ENCODE assay signal across 14 mouse cellular contexts in genomic region chr13:3372701-3373100, GRCm38 (mm10).
A peak's percentile ranks its signal among the peaks of the same experiment; 100 is the strongest.
DNase-seq lines count a peak whose midpoint lies in the region; ATAC-seq lines count a peak whose summit lies in the region.
"Had no signal": no experiment of that assay in that cellular context is flagged by ENCODE, and none has a peak within 500 bp of the region (broad histone marks: within the 10 kb centered on the region; RNA-seq: fewer than 3 reads in every experiment).

No protein-coding gene starts in this region.

- H3K36me3 ChIP-seq in hindbrain, embryonic 11.5 days (ENCODE audit: control insufficient read depth, insufficient read depth, low read length), result no peaks in the 10 kb centered on the region
- no peaks in the 10 kb centered on the region for H3K36me3 ChIP-seq in hindbrain, embryonic 14.5 days (replicated peaks; ENCODE audit: control insufficient read depth, insufficient read depth)

- ATAC-seq in hindbrain, embryonic 11.5 days (ENCODE audit: low FRiP score), result no peak
- ATAC-seq in hindbrain, embryonic 14.5 days (ENCODE audit: low FRiP score), result no peak
- no peak for ATAC-seq in cerebellum, adult (ENCODE audit: insufficient number of reproducible peaks, low FRiP score, low TSS enrichment)
- ATAC-seq: intestine, embryonic 16.5 days; lung, postnatal 0 days had no signal

- no peaks in the 10 kb centered on the region for H3K9me3 ChIP-seq in hindbrain, embryonic 11.5 days (ENCODE audit: control insufficient read depth, low read length)
- 0 out of 2 replicates have a peak, but pooled peaks cover 2% of the 10 kb centered on the region for H3K9me3 ChIP-seq in hindbrain, embryonic 14.5 days (ENCODE audit: control insufficient read depth, low read length)

- no peaks in the 10 kb centered on the region for H3K4me1 ChIP-seq in hindbrain, embryonic 11.5 days (replicated peaks; ENCODE audit: control insufficient read depth, insufficient read depth, low read length)
- no peaks in the 10 kb centered on the region for H3K4me1 ChIP-seq in hindbrain, embryonic 14.5 days (replicated peaks; ENCODE audit: control insufficient read depth, insufficient read depth, low read length)

- H3K27ac ChIP-seq in hindbrain, embryonic 11.5 days (ENCODE audit: low read depth, low read length), result no peak overlapping the region
- no peak overlapping the region for H3K27ac ChIP-seq in hindbrain, embryonic 14.5 days

- no peak overlapping the region for H3K4me2 ChIP-seq in hindbrain, embryonic 11.5 days (replicated peaks; ENCODE audit: low read depth, low read length)
- H3K4me2 ChIP-seq in hindbrain, embryonic 14.5 days (replicated peaks), result no peak overlapping the region

- H3K27me3 ChIP-seq in hindbrain, embryonic 11.5 days (ENCODE audit: control insufficient read depth, insufficient read depth, low read length), result no peaks in the 10 kb centered on the region
- no peaks in the 10 kb centered on the region for H3K27me3 ChIP-seq in hindbrain, embryonic 14.5 days (ENCODE audit: control insufficient read depth, insufficient read depth, low read length)

- no peak overlapping the region for H3K9ac ChIP-seq in hindbrain, embryonic 11.5 days (ENCODE audit: low read depth, low read length)
- no peak overlapping the region for H3K9ac ChIP-seq in hindbrain, embryonic 14.5 days

- H3K4me3 ChIP-seq in hindbrain, embryonic 11.5 days (ENCODE audit: low read depth, low read length), result no peak overlapping the region
- no peak overlapping the region for H3K4me3 ChIP-seq in hindbrain, embryonic 14.5 days (replicated peaks; ENCODE audit: low read length)
- H3K4me3 ChIP-seq: myocyte had no signal

- WGBS in hindbrain, embryonic 11.5 days, result 73% methylated on average over 6 of the region's 6 CpGs
- WGBS in hindbrain, embryonic 14.5 days, result 74% methylated on average over 6 of the region's 6 CpGs
- WGBS in large intestine, adult 2 months, result 70% methylated on average over 6 of the region's 6 CpGs

- peak; percentile 27 for DNase-seq in hindbrain, embryonic 11.5 days (ENCODE audit: low spot score)
- DNase-seq in hindbrain, embryonic 14.5 days (ENCODE audit: low spot score), result no peak
- DNase-seq in CD4-positive helper T cell, adult 2 months (ENCODE audit: low read depth, low spot score), result peak; percentile 23
- peak; percentile 66 for DNase-seq in ZHBTc4 (ENCODE audit: low read depth, low spot score)
- DNase-seq in large intestine, adult 2 months (ENCODE audit: low read depth, low spot score), result peak; percentile 37
- DNase-seq in kidney, adult 9 months, result no peak
- DNase-seq in right cerebral cortex, postnatal 14 days, result no peak
- DNase-seq: left cerebral cortex, postnatal 4 days; right cerebral cortex, adult 18-20 months; thymus, postnatal 4 days had no signal

Comparison
In these comparisons a context has a peak if more than half of its experiments do, and no peak if none do; other contexts are left out.
1. DNase-seq: peak in hindbrain, embryonic 11.5 days (single experiment), CD4-positive helper T cell, adult 2 months (single experiment), ZHBTc4 (single experiment) and large intestine, adult 2 months (single experiment); none in hindbrain, embryonic 14.5 days (single experiment), kidney, adult 9 months (single experiment) and right cerebral cortex, postnatal 14 days (single experiment).